Mouse (Mus musculus) spleen, adult 2 months (tissue): Measurements from ENCODE around the gene Olfr1507. TPM values are rescaled to one million over a fixed set of nuclear protein-coding genes. Genes with fewer than 3 reads are reported as not detected.

Experiments
- DNase-seq, 2 experiments: peaks; one replicate each; pipeline versions ENCODE4 v3.0.0 to v3.0.0-alpha.2; 2012 to 2021; ENCODE audit warnings: low spot score in 2 of 2, low read depth in 1 of 2
- H3K27ac ChIP-seq: fragments of 200-500 bp; 2 replicates; pipeline ENCODE4 v1.5.1; 2012; ENCODE audit warnings: low read length, inconsistent platforms; ENCODE audit not compliant: insufficient read depth
- H3K27me3 ChIP-seq: fragments of 200-500 bp; 2 replicates; pipeline ENCODE4 v1.6.1; 2012; ENCODE audit warnings: mild to moderate bottlenecking, moderate library complexity, low read length, inconsistent platforms; ENCODE audit not compliant: control insufficient read depth, insufficient read depth
- H3K36me3 ChIP-seq: fragments of 200-500 bp; 2 replicates; pipeline ENCODE4 v1.6.1; 2012; ENCODE audit warnings: mild to moderate bottlenecking, low read length, inconsistent platforms; ENCODE audit not compliant: control insufficient read depth, insufficient read depth
- H3K4me1 ChIP-seq: fragments of 200-500 bp; 2 replicates; pipeline ENCODE4 v1.6.1; 2011; ENCODE audit warnings: inconsistent platforms; ENCODE audit not compliant: control insufficient read depth, insufficient read depth, insufficient read length
- H3K4me3 ChIP-seq: fragments of 200-500 bp; 2 replicates; pipeline ENCODE4 v1.5.1; 2011; ENCODE audit warnings: mild to moderate bottlenecking, inconsistent platforms; ENCODE audit not compliant: insufficient read depth, insufficient read length; ENCODE audit errors: extremely low read depth
- CTCF ChIP-seq: fragments of 200-500 bp; IDR thresholded peaks from 2 replicates; pipeline ENCODE4 v1.5.1; 2011; ENCODE audit warnings: mild to moderate bottlenecking, inconsistent platforms; ENCODE audit not compliant: insufficient read depth, insufficient read length, insufficient replicate concordance; ENCODE audit errors: extremely low read depth
- POLR2A ChIP-seq: fragments of 200-500 bp; IDR thresholded peaks from 2 replicates; pipeline ENCODE4 v1.6.1; 2011; ENCODE audit warnings: low read depth, low read length, inconsistent platforms
- WGBS: fragments of 180-500 bp; shearing (Covaris S2); methylation state at CpG from one replicate; pipeline ENCODE4 v1.1.7; 2018; 5-methylcytosine and 5-hydroxymethylcytosine counted together
- polyA plus RNA-seq: library from polyadenylated mRNA; depleted of rRNA; stranded (reverse); fragments of >200 nt; gene quantifications from 2 replicates; pipeline ENCODE4 v1.2.3, GENCODE M21; 2012; rRNA removed

The Olfr1507 gene
- polyA plus RNA-seq: not detected in 2 replicates

- H3K27ac ChIP-seq: no peak within 1 kb of the TSS
- 62% methylated on average over 4 of the region's 4 CpGs for WGBS
- no peak within 1 kb of the TSS for H3K4me3 ChIP-seq
- H3K27me3 ChIP-seq: no peaks in the 10 kb centered on the region
- H3K4me1 ChIP-seq: no peaks in the 10 kb centered on the region
- DNase-seq: no peak
- no peaks in the 10 kb centered on the region for H3K36me3 ChIP-seq
- TF ChIP-seq POLR2A (no peak), CTCF (no peak)
These were observed at the start of gene Olfr1507 for GRCm38 (mm10) chr14:52495516-52495915. Olfr1507 (minus strand) TSS chr14:52495749.

DNA sequence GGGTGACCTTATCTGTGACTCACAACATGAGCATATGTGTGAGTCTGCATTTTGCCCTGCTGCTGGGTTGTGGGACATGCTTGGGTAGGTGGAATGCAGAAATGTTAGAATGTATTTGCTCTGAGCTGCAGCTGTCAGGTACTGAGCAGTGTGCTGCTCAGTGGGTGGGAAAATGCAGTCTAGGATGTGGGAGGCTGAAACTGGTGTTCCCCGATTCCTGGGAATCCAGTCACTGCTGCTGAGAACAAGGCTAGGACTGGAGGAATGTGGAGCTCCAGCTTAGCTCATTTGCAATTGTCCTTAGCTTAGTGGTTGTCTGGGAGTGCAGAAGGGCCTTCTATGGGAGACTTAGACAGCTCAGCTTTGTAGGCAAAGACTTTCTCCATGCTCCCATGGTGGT, 37.8 kb upstream of the Olfr1507 start:
- no peaks in the 10 kb centered on the region for H3K27me3 ChIP-seq
- 96% methylated on average over 1 of the region's 1 CpGs for WGBS
- DNase-seq: no peak
- no peaks in the 10 kb centered on the region for H3K4me1 ChIP-seq
- H3K4me3 ChIP-seq: no peak overlapping the region
- H3K27ac ChIP-seq: no peak overlapping the region
- no peaks in the 10 kb centered on the region for H3K36me3 ChIP-seq
- TF ChIP-seq CTCF (no peak), POLR2A (no peak)

GRCm38 (mm10) chr14:52524952-52525351, 29.4 kb upstream of the Olfr1507 start:
- Histone ChIP-seq H3K27ac (no peak overlapping the region), H3K4me1 (no peaks in the 10 kb centered on the region), H3K4me3 (no peak overlapping the region), H3K36me3 (no peaks in the 10 kb centered on the region), H3K27me3 (no peaks in the 10 kb centered on the region)
- DNase-seq: no peak
- 91% methylated on average over 1 of the region's 1 CpGs for WGBS
- no peak for TF ChIP-seq CTCF
- no peak for TF ChIP-seq POLR2A

GRCm38 (mm10) chr14:52467395-52467794, 28.2 kb downstream of the Olfr1507 start, which contains the start of gene Olfr1508:
Olfr1508 (minus strand) TSS chr14:52467495.
- Histone ChIP-seq H3K27ac (no peak within 1 kb of the TSS), H3K4me1 (no peaks in the 10 kb centered on the region), H3K36me3 (no peaks in the 10 kb centered on the region), H3K27me3 (no peaks in the 10 kb centered on the region), H3K4me3 (no peak within 1 kb of the TSS)
- TF ChIP-seq CTCF: no peak
- no peak for TF ChIP-seq POLR2A
- no peak for DNase-seq
- 83% methylated on average over 2 of the region's 2 CpGs for WGBS

DNA sequence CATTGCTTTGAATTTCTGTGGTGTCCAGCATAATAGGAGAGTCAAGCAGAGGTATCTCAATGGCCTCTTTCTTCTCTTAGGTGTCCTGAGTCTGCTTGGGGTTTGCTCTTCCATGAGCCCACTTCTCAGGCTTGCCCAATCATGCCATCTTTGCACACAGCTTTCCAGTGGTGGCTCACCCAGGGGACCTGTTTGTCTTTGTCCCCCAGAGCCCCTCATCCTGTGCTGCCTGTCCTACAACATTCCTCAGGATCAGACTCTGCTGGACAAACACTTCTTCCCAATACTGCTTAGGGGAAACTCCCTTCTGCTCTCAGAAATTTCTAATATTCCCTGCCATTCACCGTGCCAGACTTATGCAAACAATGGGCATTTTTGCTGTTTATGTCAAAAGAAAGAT, 29.8 kb downstream of the Olfr1507 start:
- no peaks in the 10 kb centered on the region for H3K36me3 ChIP-seq
- no peak for DNase-seq
- TF ChIP-seq CTCF: no peak
- TF ChIP-seq POLR2A: no peak
- no peak overlapping the region for H3K27ac ChIP-seq
- no peaks in the 10 kb centered on the region for H3K27me3 ChIP-seq
- H3K4me3 ChIP-seq: no peak overlapping the region
- no peaks in the 10 kb centered on the region for H3K4me1 ChIP-seq
- WGBS: 89% methylated on average over 1 of the region's 1 CpGs

DNA sequence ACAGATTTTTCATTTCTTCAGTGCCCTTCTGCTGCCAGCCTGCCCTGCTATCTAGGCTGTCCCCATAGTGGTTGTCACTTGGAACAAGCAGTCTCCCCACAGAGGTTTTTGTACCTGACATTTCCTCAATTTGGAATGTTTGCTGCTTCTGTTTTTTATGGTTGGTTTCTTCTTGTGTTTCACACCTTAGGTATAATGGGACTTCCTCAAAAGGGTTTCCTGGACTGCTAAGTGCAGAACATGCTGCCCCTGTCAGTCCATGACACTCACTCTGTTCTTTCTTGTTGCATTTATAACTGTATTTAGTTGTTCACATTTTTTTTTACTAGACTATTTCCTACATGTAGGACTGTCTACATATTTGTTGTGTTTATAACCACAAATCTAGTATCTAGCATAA, 33.6 kb downstream of the Olfr1507 start:
- TF ChIP-seq POLR2A: no peak
- TF ChIP-seq CTCF: no peak
- DNase-seq: no peak
- H3K4me1 ChIP-seq: no peaks in the 10 kb centered on the region
- H3K27me3 ChIP-seq: no peaks in the 10 kb centered on the region
- no peak overlapping the region for H3K4me3 ChIP-seq
- no peak overlapping the region for H3K27ac ChIP-seq
- H3K36me3 ChIP-seq: no peaks in the 10 kb centered on the region

DNA sequence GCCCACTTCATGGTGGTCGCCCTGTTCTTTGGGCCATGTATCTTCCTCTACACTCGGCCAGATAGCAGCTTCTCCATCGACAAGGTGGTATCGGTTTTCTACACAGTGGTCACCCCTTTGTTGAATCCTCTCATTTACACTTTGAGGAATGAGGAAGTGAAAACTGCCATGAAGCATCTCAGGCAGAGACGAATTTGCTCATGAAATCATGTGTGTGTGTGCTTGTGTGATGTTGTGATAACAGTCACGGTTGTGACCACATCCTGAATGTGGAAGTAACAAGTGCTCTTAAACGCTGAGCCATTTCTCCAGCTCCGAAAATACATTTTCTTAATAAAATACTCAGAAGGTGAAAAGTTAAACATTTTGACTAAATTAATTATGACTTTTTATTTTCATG, 44.4 kb downstream of the Olfr1507 start:
- Histone ChIP-seq H3K4me1 (no peaks in the 10 kb centered on the region; the same call in 1 of the 2 replicates), H3K27me3 (no peaks in the 10 kb centered on the region), H3K36me3 (no peaks in the 10 kb centered on the region), H3K4me3 (no peak overlapping the region), H3K27ac (no peak overlapping the region)
- DNase-seq: peak; percentile 28 to 48
- TF ChIP-seq POLR2A: no peak
- WGBS: 7% methylated on average over 8 of the region's 8 CpGs
